Mouse (Mus musculus): ENCODE data around the gene Stum.
"Not testable (repeated sequence)": the region's sequence is repeated elsewhere in the genome, so short reads cannot be mapped to it uniquely, and the experiment has no call there.

The Stum gene

DNA sequence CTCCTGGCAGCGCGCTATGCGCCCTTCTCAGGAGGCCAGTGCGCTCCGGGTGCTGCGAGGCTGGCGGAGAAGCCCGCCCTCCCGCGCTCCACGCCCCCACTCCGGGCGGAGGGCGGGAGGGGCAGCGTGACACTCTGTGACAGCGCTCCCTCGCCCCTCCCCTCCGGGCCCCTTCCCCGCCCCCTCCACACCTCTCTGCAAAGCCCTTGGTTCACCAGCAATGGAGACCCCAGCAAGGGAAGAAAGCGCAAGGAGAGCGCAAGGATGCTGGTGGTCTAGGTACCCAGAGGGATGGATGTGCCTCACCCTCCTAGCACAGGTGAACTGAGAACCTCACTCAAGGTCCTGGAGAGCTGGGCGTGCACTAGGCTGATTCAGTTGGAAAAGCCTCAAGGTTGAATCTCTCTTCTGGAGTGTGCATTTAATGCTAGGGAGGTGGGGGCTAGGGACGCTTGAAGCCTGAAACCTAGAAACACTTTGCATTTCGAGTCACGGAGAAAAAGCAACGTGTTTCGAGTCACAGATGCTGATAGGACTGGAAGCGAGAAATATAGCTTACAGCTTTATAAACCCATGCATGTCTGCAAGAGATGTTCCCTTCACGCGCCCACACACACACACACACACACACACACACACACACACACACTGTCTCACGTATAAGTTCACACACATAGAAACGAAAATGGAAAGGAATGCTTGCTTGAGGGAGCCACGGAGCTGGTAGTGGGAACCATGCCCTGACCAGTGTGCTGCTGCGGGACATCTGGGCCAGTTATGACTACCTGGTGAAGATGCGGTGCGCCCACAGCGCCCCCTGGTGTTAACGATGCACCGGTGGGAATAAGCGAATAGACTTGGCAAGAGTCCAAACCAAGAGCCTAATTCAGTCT is at the start of gene Stum:
Gene Stum (minus strand): TSS at position 106 of the 893 bp plus-strand sequence.
- peak; percentile 81 for DNase-seq

DNA sequence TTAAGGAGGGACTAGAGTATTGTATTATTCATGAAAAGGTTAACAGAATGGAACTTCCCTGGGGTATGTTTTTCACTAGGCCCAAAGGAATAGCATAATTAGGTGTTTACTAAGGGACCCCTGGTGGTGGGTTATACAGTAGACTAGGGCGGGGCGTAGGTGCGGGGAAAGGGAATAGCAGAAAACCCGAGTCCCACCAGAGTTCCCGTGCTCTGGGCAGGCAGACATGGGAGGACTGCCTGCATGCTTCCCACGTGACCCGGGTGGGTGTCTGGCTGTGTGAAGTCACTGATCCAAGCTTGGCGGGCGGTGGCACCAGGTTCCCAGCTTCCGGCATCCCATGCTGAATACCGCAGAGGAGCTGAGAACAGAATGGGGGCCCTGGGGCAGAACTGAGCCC is 49.4 kb upstream of the Stum start:
- no peak for DNase-seq

DNA sequence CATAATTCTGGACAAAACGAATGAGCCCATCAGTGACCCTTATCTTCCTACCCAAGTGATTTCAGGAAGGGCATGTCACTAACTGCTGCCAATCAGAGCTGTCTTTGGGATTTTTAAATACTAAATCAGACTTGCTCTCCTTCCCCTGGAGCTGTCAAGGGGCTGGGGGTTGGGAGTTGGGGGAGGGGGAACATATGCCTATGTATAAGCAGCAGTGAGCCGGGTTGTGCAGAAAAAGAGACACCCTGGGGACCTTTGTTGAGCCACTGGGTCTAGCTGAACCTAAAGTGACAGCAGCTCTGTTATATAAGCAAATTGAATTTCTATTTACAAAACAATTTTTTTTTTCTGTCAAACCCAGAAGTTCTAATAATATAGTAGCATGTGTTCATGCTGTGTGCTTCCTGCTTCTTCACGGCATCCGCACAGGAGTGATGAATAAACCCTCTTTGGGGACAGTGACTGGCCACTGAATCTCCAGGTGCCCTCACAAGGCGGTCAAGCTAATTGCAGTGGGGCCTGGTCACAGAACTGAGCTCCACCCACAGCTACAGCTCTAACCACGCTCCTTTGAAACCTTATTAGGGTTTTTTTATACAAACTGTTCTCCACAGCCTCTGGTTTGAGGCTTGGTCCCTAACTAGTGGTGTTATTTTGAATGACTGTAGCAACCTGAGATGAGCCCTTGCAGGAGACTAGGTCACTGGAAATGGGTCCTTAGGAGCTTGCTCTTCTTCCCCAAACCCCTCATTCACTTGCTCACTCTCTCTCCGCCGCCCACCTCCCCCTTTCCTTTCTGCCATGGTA is 47.4 kb upstream of the Stum start:
- no peak for DNase-seq

DNA sequence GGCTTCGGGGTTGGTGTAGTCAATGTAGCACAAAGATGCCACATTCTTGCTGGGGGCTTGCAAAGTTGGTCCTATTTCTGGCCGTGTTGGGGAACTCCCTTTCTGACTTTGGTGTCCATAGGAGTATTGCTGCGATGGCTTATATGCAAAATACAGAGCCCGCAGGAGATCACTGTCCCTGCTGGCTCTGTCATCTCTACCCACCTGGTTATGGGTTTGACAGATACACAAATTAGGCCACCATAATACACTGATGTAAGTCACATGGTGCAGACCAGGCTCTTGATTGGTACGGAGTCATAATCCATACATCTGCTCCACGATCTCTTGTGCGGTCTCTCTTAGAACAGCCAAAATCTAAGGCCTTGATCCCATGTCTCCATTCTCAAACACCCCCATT is 46.5 kb upstream of the Stum start:
- no peak for DNase-seq

DNA sequence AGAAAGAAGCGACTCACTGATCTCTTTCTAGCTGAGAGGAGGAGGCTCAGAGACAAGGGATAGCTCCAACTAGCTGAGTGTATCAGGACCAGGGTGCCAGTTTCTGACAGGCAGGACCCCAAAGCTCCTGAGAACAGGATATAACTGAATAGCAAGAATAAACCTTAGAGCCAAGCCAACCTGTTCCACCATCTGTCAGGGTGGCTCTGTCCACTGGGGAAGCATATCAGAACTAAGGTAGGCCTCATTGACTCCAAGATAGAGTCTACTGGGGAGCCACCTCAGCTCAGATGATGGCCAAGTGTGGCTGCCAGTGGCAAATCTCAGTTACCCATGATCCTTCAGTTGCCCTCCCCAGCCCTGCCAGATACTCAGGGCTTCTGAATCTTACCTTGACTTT is 42.0 kb upstream of the Stum start:
- DNase-seq, result no peak

DNA sequence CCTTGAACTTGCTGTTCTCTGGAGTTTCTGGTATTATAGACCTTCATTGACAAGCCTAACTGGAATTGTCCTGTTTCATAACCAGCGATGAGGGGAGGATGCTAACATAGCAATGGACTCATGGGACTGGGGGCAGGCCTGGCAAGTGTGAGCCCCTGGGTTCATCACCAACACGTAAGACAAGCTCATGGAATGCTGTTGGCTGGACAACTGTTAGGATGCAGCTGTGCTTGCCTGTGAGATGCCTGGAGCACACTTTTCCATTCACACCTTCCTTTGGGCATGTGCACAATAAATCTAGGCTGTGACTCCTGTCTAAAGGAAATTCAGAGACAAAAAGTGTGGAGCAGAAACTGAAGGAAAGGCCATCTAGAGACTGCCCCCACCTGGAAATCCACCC is 40.0 kb upstream of the Stum start:
- DNase-seq, result no peak

DNA sequence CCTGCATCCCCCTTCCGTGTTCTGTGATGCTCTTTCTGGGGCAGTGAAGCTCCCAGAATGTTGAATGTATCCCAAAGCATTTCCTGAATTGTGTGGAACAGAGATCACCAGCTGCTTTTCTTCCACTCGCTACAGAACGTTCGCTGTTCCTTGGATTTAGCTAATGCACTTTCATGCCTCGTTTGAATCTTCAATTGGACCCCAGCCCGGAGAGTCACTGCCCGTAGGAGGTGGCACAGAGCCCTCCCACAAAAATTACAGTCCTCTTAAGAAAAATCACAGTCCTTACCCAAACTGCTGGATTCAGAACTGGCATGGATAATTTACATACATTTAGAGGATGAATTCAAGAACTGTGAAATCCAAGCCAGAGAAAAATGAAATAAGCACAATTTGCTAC is 36.9 kb upstream of the Stum start:
- DNase-seq, result no peak

DNA sequence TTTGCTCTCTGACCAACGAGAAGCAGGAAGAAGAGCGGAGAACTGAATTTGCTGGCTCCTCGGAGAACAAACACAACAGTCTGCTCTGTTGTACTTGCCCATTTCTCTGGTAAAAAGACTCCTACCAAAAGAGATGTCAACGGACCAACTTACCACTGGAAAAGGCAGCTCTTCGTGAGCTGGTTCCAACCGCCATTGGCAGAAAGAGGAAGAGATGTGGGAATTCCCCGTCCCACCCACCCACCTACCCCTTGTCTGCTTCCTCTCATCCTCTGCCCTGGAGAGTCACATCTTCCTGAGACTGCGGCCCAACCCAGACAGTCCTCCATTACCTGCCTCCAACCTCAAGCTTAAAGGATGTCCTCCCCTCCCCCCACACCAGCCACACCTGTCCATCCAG is 36.2 kb upstream of the Stum start:
- DNase-seq, result no peak

DNA sequence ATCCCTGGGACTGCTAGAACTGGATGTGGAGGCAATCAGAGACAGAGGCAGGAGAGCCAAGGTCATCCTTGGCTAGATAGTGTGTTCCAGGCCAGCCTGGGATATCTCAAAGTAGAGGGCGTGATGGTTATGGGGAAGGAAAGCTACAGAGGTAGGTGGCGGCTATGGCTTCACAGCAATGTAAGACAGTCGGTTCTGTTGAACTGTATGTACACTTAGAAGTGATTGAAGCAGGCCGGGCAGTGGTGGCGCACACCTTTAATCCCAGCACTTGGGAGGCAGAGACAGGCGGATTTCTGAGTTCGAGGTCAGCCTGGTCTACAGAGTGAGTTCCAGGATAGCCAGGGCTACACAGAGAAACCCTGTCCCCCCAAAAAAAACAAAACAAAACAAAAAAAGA is 35.6 kb upstream of the Stum start:
- not testable (repeated sequence) for DNase-seq

DNA sequence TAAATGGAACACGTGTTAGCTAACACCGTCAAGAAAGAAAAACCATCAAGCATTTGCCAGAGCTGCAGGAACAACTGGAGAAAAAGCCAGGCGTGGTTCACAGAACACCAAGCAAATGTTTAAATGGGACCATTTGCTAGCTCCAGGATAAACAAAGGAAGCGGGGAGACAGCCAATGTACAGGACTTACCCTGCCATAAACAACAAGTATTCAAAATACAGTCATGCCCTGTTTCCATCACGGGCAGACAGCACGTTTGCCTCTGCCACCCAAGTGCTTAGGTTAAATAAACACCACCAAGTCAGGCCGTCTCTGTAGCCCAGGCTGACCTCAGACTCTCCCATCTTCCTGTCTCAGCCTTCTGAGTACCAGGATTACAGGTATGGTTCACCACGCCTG is 35.1 kb upstream of the Stum start:
- peak; percentile 40 for DNase-seq

DNA sequence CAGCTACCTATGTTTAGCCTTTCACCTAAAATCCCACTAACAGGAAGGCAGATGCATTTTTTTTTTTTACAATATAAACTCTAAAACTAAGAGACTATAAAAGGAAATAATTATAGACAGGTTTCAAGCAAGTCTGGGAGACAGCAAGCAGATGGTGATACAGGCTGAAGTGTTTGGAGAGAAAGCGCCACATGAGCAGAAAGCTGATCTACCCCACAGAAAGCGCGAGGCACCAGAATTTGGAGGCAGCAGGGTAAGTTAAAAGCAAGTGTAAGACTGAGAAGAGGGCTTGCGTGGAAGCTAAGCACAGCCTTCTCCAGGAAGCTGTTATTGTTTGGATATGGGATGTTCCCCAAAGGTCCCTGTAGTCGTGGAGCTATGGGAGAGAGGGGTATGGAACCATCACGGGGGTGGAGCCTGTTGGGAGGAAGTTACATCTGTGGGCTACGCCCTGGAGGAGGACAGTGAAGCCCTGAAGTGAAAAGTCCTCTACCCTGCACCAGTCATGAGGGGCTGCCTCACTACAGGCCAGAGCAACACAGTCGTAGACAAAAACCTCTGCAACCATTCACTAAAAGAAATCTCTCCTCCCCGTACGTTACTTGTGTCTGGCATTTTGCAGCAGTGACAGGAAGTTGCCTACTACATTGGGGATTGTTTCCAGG is 34.2 kb upstream of the Stum start:
- no peak for DNase-seq

DNA sequence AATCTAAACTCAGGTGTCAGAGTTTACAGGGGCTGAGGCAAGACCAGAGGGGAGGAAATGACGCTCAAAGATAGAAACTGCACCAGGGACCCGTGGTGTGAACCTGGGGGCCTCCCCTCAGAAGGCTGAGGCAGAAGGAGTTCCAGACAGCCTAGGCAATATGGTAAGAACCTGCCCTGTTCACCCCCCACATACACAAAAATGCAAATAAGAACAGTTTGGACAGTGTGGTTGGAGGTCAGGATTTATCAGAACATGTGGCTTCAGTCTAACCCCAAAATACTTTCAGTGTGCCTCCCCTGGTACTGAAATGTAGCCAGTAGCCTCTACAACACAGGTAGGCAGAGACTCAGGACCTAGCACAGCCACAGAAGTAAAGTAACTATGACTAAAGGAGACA is 30.8 kb upstream of the Stum start:
- DNase-seq, result no peak

DNA sequence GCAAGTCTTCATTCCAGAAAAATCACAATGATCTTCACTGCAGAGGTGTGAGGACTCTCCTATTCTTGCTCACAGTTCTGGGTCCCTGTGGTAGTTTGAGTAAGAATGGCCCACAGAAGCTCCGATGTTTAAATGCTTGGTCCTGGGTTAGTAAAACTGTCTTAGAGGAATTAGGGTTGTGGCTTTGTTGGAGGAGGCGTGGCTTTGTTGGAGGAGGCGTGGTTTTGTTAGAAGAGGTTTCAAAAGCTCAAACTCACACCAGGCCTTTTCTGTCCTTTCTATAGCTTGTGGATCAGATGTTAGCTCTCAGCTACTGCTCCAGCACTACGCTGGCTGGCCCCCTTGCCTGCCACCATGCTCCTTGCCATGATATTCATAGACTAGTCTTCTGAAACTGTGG is 27.6 kb upstream of the Stum start:
- DNase-seq, result no peak

DNA sequence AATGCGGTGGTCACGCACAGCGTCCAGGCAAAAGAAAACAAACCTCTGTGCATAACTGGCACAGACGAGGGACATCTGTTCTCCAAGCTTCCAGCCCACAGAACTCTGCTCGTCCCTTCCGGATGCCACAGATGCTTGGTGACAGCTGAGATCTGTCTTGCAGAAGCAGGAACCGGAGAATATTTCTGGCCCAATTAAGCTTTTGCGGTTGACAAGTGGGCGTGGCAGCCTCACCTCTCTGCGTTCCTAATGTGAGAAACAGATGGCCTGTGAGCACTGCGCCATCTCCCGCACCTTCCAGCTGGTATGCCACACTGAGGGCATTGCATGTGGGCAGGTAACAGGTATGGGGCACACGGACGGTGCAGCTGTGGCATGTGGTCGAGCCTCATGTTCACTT is 27.1 kb upstream of the Stum start:
- DNase-seq, result peak; percentile 29

DNA sequence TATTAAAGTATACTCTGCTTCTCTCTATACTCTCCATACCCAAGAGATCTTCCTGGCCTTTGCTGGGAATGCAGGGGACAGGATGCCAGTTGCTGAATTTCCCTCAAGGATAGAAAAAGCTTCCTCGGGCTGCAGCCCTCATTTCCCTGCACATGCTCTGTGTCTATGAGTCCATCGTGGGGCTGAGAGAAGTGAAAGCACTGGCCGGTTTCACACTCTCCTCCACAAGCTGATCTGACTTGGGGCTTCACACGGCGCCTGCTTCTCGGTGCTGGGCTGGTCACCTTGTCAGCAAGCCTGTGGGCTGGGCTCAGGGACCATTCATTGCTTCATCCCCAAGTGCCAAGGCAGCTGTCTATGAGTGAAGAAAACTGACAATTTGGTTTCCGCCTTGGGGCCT is 25.4 kb upstream of the Stum start:
- DNase-seq, result no peak

DNA sequence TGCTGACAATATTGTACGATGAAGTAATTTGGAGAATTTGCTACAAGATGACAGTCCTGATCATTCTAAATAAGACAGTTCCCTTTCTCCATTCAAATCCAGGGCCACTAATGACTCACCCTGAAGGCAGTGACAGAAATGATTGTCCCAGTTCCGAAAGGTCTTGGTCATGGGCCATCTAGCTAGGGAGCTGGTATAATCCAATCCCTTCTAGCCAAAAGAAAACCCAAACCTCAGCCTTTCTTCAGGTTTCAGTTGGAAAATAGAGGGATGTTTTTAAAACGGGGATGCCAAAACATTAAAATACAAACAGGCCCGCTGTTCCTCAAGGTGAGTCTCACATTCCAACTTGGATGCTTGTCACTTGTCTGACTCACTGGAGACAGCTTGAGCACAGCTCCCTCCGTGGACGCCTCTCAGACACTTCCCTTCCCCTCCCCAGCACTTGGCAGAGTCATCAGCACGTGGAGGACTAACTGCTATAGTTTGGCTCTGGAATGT is 24.0 kb upstream of the Stum start:
- no peak for DNase-seq

DNA sequence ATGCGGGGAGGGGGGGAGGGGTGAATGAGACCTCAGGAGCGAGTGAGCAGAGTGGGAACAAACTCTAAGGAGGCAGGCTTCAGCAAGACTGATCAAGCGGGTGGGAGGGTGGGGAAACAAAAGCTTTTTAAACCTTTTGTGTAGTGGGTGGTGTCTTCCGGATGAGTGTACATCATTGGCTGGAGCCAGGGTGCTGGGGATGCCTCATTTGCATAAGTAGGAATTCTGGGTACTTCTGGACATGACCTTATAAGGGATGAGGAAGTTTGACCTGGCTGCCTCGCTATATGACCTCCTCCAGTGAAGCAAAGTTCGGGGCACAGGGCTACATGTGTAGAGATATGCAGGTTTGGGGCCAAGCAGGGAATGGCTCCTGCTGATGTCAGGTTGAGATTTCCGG is 23.0 kb upstream of the Stum start:
- DNase-seq, result no peak

DNA sequence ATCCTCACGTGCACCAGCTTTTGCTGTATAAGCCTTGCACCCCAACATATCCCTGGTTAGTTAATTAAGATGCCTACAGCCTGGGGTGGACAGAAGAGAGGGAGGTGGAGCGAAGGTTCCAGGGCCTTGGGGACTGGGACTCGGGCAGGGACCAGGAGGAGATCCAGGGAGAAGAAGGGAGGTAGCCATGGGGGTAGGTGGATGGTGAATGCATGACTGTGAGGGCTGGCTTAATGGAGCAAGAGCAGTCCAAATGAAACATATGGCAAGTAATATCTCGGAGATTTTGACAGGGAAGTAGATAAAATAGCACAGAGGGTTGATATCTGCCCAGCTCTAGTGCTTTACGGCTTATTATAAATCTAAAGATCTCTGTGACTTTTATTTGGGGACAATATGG is 21.6 kb upstream of the Stum start:
- DNase-seq, result no peak

DNA sequence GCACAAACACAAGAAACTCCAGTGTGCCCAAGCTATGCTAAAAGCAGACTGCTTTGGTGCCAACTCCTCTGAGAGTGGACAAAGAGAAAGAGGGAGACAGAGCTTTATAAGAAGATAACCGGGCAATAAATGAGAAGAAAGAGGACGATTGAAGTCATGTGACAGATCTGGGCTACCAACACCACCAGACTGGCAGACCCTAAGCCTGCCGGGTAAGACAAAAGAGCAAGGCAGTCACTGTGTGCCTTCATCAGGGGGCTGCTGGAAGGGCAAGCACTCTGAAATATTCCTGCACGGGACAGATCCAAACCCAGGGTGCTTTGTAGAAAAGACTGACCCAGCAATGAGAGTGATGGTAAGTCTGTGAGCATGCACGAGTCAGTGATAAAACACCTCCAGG is 20.2 kb upstream of the Stum start:
- DNase-seq, result no peak

DNA sequence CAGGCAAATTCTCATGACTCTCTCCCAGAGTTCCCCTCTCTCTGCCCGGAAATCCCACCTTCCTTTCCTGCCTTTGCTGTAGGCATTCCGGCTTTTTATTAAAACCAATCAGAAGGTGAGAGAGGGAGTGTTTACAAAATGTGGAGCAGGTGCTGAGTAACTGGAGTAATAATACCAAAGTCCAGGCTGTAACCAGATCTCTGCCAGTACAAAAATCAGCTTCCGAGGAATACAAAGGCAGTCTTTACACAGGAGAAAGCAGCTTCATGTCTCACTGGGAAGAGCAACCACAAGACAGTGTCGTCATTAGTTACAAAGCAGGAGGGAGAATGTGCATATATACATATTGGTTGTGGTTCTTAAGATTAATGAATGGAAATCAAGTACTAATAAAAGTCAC is 19.3 kb upstream of the Stum start:
- DNase-seq, result no peak

DNA sequence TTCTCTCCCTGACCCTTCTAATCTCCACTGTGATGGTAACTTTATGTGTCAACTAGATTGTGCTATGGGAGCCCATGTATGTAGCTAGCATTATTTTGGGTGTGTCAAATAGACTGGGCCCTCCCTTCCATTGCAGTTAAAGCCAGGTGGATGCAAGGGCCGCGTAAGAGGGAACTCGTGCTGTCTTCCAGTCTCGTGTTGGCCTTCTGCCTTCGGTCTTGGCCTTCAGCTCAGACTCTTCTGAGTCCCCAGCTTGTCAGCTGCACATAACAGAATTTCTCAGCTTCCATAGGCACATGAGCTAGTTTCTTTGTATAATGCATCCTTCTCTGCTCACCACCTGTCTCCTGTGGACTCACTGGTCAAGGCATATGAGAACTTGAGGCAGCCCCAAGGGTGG is 17.3 kb upstream of the Stum start:
- no peak for DNase-seq

DNA sequence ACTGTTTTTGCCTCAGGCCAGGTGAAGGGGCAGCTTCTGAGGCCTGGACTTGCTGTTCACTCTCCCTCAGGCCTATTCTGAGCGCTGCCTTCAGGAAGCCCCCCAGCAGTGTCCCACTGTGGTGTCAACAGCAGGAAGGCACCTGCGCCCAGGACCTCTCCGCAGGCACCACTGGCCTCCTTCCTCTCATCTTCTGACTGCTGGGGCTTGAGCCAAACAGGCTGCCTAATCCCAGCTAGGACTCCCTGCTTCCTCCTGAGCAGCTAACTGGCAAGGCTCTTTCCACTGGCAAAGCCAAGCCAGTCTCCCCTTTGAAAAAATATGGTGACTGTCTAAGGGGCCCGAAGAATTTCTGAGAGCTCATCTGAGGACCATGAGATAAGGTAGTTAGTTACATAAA is 16.9 kb upstream of the Stum start:
- DNase-seq, result no peak

DNA sequence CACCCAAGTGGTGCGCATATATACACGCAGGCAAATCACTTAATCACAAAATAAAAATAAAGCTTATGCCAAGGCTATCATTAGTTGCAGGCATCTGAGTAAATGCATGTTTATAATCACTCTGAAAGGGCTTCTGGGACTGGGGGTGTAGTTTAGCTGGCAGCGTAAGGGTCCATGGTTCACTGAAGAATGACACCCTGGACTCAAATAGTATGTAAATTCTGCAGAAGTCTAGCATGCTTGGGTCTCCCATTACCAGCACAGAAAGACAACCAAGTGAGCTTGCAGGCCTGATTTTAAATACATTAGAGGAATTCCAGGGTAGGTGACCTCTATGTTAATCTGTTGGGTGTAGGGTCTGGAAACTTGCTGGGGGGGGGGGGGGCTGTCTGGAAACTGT is 16.5 kb upstream of the Stum start:
- DNase-seq, result no peak

DNA sequence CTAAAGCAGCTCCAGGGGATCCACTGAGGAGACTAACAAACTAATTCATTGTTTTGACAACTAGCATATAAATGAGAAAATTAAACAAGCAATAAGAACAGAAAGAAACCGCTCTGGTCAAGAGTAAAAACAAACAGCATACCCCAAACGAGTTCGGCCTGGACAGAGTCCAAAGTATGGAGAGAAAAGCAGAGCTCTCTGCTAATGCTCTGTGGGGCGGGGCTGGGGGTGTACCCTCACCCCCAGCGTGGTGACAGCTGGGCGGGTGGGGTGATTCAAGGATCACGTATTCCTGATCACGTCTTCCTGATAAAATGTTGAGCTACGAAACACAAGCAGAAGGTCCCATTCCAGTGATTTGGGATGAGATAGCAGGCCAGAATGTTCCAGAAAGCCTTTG is 9.5 kb upstream of the Stum start:
- no peak for DNase-seq

Data from lung, postnatal 14 days (tissue).